30 mouse cellular contexts compared by ENCODE assay signal in genomic region chr6:113329396-113329795, GRCm38 (mm10). TPM values are rescaled to one million over a fixed set of nuclear protein-coding genes. Genes with fewer than 3 reads are reported as not detected.
"Had no signal": no experiment of that assay in that cellular context is flagged by ENCODE, and none has a peak within 500 bp of the region (broad histone marks: within the 10 kb centered on the region; RNA-seq: fewer than 3 reads in every experiment).

No protein-coding gene starts in this region.

- H3K9ac ChIP-seq: embryonic facial prominence, embryonic 12.5 days; embryonic facial prominence, embryonic 13.5 days; embryonic facial prominence, embryonic 15.5 days; forebrain, embryonic 12.5 days; forebrain, embryonic 13.5 days; forebrain, embryonic 15.5 days; forebrain, postnatal 0 days had no signal

- H3K4me2 ChIP-seq: embryonic facial prominence, embryonic 12.5 days; embryonic facial prominence, embryonic 13.5 days; embryonic facial prominence, embryonic 15.5 days; forebrain, embryonic 12.5 days; forebrain, embryonic 13.5 days; forebrain, embryonic 15.5 days had no signal

- ATAC-seq: forebrain, embryonic 13.5 days; forebrain, embryonic 14.5 days; forebrain, embryonic 15.5 days; forebrain, embryonic 16.5 days; forebrain, postnatal 0 days had no signal

- H3K4me3 ChIP-seq: embryonic facial prominence, embryonic 10.5 days; embryonic facial prominence, embryonic 12.5 days; embryonic facial prominence, embryonic 13.5 days; embryonic facial prominence, embryonic 15.5 days; erythroblast, embryonic 14.5 days; forebrain, embryonic 10.5 days; forebrain, embryonic 12.5 days; forebrain, embryonic 13.5 days; forebrain, embryonic 15.5 days; gastrocnemius, adult 2 months had no signal

- H3K27me3 ChIP-seq: embryonic facial prominence, embryonic 12.5 days; embryonic facial prominence, embryonic 13.5 days; embryonic facial prominence, embryonic 15.5 days; forebrain, embryonic 12.5 days; forebrain, embryonic 13.5 days; forebrain, embryonic 15.5 days had no signal

- H3K9me3 ChIP-seq: embryonic facial prominence, embryonic 10.5 days; embryonic facial prominence, embryonic 12.5 days; embryonic facial prominence, embryonic 13.5 days; embryonic facial prominence, embryonic 15.5 days; forebrain, embryonic 10.5 days; forebrain, embryonic 12.5 days; forebrain, embryonic 13.5 days; forebrain, embryonic 15.5 days had no signal

- H3K27ac ChIP-seq: embryonic facial prominence, embryonic 10.5 days; embryonic facial prominence, embryonic 12.5 days; embryonic facial prominence, embryonic 13.5 days; embryonic facial prominence, embryonic 15.5 days; forebrain, embryonic 10.5 days; forebrain, embryonic 12.5 days; forebrain, embryonic 13.5 days; forebrain, embryonic 15.5 days; gastrocnemius, adult 2 months had no signal

- DNase-seq: cerebellum, adult 2 months; cerebellum, adult 8-10 months; cerebellum, adult 9-10 months; cerebellum, adult 9-11 months; cerebellum, postnatal 10 days; cerebellum, postnatal 14 days; cerebellum, postnatal 25 days; cerebellum, postnatal 36 days; embryo, embryonic 11 days; forebrain, postnatal 0 days; gastrocnemius, adult 2 months; gastrocnemius, postnatal 10 days; gastrocnemius, postnatal 14 days; gastrocnemius, postnatal 25 days; gastrocnemius, postnatal 36 days; heart, adult 18-20 months had no signal

RNA-seq across cellular contexts. Expression of gene Cpne9, which starts 47.3 kb away (rescaled TPM):
- total RNA-seq: gastrocnemius, adult 2 months; gastrocnemius, adult 8-10 months; gastrocnemius, postnatal 25 days; gastrocnemius, postnatal 36 days; granulocyte monocyte progenitor cell, adult 5-6 weeks; heart, adult 18-20 months had no signal
- polyA plus RNA-seq: gonadal fat pad, adult 2 months had no signal
